Mouse (Mus musculus) lung, postnatal 4 days (tissue): ENCODE measurements at regions not wholly inside any gene's neighbourhood (a gene's known extent, or its start where the extent isn't known, plus 50 kb on each side); places are given as distances from the start of the nearest gene placed in this dataset.
"Not testable (repeated sequence)": the region's sequence is repeated elsewhere in the genome, so short reads cannot be mapped to it uniquely, and the experiment has no call there.

Source experiments
- DNase-seq, 2 experiments: peaks; one replicate each; pipeline ENCODE4 v3.0.0; 2021

GRCm38 (mm10) chr9:90618154-90618553 is 347.6 kb upstream of the Tbc1d2b start:
- DNase-seq = no peak

GRCm38 (mm10) chr9:90597894-90598293 is 327.3 kb upstream of the Tbc1d2b start:
- DNase-seq = no peak

- DNase-seq = no peak
Observed at GRCm38 (mm10) chr9:90556742-90557141, 286.1 kb upstream of the Tbc1d2b start.

- no peak for DNase-seq
Observed at GRCm38 (mm10) chr9:90556216-90556615, 285.6 kb upstream of the Tbc1d2b start.

- DNase-seq = no peak
Observed at GRCm38 (mm10) chr9:90547931-90548330, 277.3 kb upstream of the Tbc1d2b start.

- no peak for DNase-seq
Observed at GRCm38 (mm10) chr9:90546720-90547119, 276.1 kb upstream of the Tbc1d2b start.

- not testable (repeated sequence) for DNase-seq
Observed at GRCm38 (mm10) chr9:90537683-90538082, 267.1 kb upstream of the Tbc1d2b start.

GRCm38 (mm10) chr9:90533372-90533771 is 262.8 kb upstream of the Tbc1d2b start:
- DNase-seq = no peak

- DNase-seq = no peak
Observed at GRCm38 (mm10) chr9:90521186-90521585, 250.6 kb upstream of the Tbc1d2b start.

GRCm38 (mm10) chr9:90494888-90495287 is 224.3 kb upstream of the Tbc1d2b start:
- no peak for DNase-seq

- DNase-seq = no peak
Observed at GRCm38 (mm10) chr9:90490561-90491152, 220.1 kb upstream of the Tbc1d2b start.

- no peak for DNase-seq
Observed at GRCm38 (mm10) chr9:90450579-90450978, 180.0 kb upstream of the Tbc1d2b start.

GRCm38 (mm10) chr9:90446957-90447356 is 176.4 kb upstream of the Tbc1d2b start:
- peak in 1 of 2 experiments; percentile 8 for DNase-seq

GRCm38 (mm10) chr9:90434902-90435301 is 164.3 kb upstream of the Tbc1d2b start:
- DNase-seq = no peak

GRCm38 (mm10) chr9:90430898-90431297 is 160.3 kb upstream of the Tbc1d2b start:
- DNase-seq = no peak

GRCm38 (mm10) chr9:90421662-90422061 is 151.1 kb upstream of the Tbc1d2b start:
- DNase-seq = no peak

- no peak for DNase-seq
Observed at GRCm38 (mm10) chr9:90419762-90420541, 149.3 kb upstream of the Tbc1d2b start.

GRCm38 (mm10) chr9:90408789-90409188 is 138.2 kb upstream of the Tbc1d2b start:
- DNase-seq = no peak

- no peak for DNase-seq
Observed at GRCm38 (mm10) chr9:90407573-90407972, 137.0 kb upstream of the Tbc1d2b start.

- no peak for DNase-seq
Observed at GRCm38 (mm10) chr9:90388401-90388800, 117.8 kb upstream of the Tbc1d2b start.

- DNase-seq = no peak
Observed at GRCm38 (mm10) chr9:90385047-90385446, 114.4 kb upstream of the Tbc1d2b start.

GRCm38 (mm10) chr9:90380099-90380498 is 109.5 kb upstream of the Tbc1d2b start:
- no peak for DNase-seq

GRCm38 (mm10) chr9:90369568-90369967 is 99.0 kb upstream of the Tbc1d2b start:
- no peak for DNase-seq

GRCm38 (mm10) chr9:90367745-90368144 is 97.1 kb upstream of the Tbc1d2b start:
- DNase-seq = no peak

GRCm38 (mm10) chr9:90326531-90326930 is 55.9 kb upstream of the Tbc1d2b start:
- no peak for DNase-seq
